Mouse (Mus musculus) large intestine, adult 2 months (tissue): ENCODE results near the gene Gm9803. TPM values are rescaled to one million over a fixed set of nuclear protein-coding genes. Genes with fewer than 3 reads are reported as not detected.

Experiments used
- DNase-seq: peaks from one replicate; pipeline ENCODE4 v3.0.0-alpha.2; 2012; ENCODE audit warnings: low read depth, low spot score
- WGBS: fragments of 180-500 bp; shearing (Covaris S2); methylation state at CpG from one replicate; pipeline ENCODE4 v1.1.7; 2018; 5-methylcytosine and 5-hydroxymethylcytosine counted together
- polyA plus RNA-seq: library from polyadenylated mRNA; depleted of rRNA; stranded (reverse); fragments of >200 nt; gene quantifications from 2 replicates; pipeline ENCODE4 v1.2.3, GENCODE M21; 2012; rRNA removed

Gene Gm9803
- polyA plus RNA-seq, 1 experiment, result 50.4 TPM

- DNase-seq, result no peak
- WGBS, result 39% methylated on average over 2 of the region's 2 CpGs
These were observed 36.9 kb downstream of the Gm9803 start for GRCm38 (mm10) chr10:43560765-43561164.

GRCm38 (mm10) chr10:43561311-43561710, 37.4 kb downstream of the Gm9803 start:
- 93% methylated on average over 2 of the region's 2 CpGs for WGBS
- DNase-seq, result no peak

Other genes starting within 250 kb of the Gm9803 start
- 2.2 and 2.7 TPM in 2 replicates for gene Bend3, start 45.3 kb upstream of the Gm9803 start, polyA plus RNA-seq
- gene 1700021F05Rik, start 16.9 kb downstream of the Gm9803 start, polyA plus RNA-seq, result 9.7 and 11.1 TPM in 2 replicates
- 186 and 194 TPM in 2 replicates for gene Cd24a, start 54.2 kb downstream of the Gm9803 start, polyA plus RNA-seq